Mouse (Mus musculus): Measurements from ENCODE around the gene Elane. TPM values are rescaled to one million over a fixed set of nuclear protein-coding genes. Genes with fewer than 3 reads are reported as not detected.
"Not testable (repeated sequence)": the region's sequence is repeated elsewhere in the genome, so short reads cannot be mapped to it uniquely, and the experiment has no call there.

Elane gene
- polyA plus RNA-seq, 1 experiment: 33.0 TPM

- DNase-seq (ENCODE audit: low read depth in 1 of 2, low spot score in 2 of 2): no peak
- H3K27ac ChIP-seq (ENCODE audit: insufficient read depth, low read length): no peak overlapping the region
- H3K4me3 ChIP-seq (ENCODE audit: extremely low read depth, insufficient read depth, insufficient read length): 0 out of 2 replicates have a peak overlapping the region, but pooled peaks have one; percentile 4
- H3K4me1 ChIP-seq (ENCODE audit: control insufficient read depth, insufficient read depth, insufficient read length): peaks cover 19% of the 10 kb centered on the region
- TF ChIP-seq POLR2A (IDR thresholded peaks at IDR 0.05; ENCODE audit: low read depth, low read length): no peak
- no peak for TF ChIP-seq CTCF (IDR thresholded peaks at IDR 0.05; ENCODE audit: extremely low read depth, insufficient read depth, insufficient read length, insufficient replicate concordance)
- WGBS: 6% methylated on average over 22 of the region's 22 CpGs
- 0 out of 2 replicates have a peak, but pooled peaks cover 2% of the 10 kb centered on the region for H3K27me3 ChIP-seq (ENCODE audit: control insufficient read depth, insufficient read depth, low read length)
- no peaks in the 10 kb centered on the region for H3K36me3 ChIP-seq (ENCODE audit: control insufficient read depth, insufficient read depth, low read length)
Measured at GRCm38 (mm10) chr10:79881981-79882380, 4.1 kb upstream of the Elane start.

GRCm38 (mm10) chr10:79883297-79884084 is 2.6 kb upstream of the Elane start:
- TF ChIP-seq POLR2A (IDR thresholded peaks at IDR 0.05; ENCODE audit: low read depth, low read length): no peak
- peak; percentile 80; the same call in 1 of the 2 replicates for TF ChIP-seq CTCF (IDR thresholded peaks at IDR 0.05; ENCODE audit: extremely low read depth, insufficient read depth, insufficient read length, insufficient replicate concordance)
- Histone ChIP-seq H3K27me3 (ENCODE audit: control insufficient read depth, insufficient read depth, low read length) (0 out of 2 replicates have a peak, but pooled peaks cover 2% of the 10 kb centered on the region), H3K4me3 (ENCODE audit: extremely low read depth, insufficient read depth, insufficient read length) (no peak overlapping the region), H3K4me1 (ENCODE audit: control insufficient read depth, insufficient read depth, insufficient read length) (peaks cover 10% of the 10 kb centered on the region), H3K27ac (ENCODE audit: insufficient read depth, low read length) (no peak overlapping the region), H3K36me3 (ENCODE audit: control insufficient read depth, insufficient read depth, low read length) (no peaks in the 10 kb centered on the region)
- WGBS: 24% methylated on average over 22 of the region's 22 CpGs
- DNase-seq (ENCODE audit: low read depth in 1 of 2, low spot score in 2 of 2): peak; percentile 49 to 69

GRCm38 (mm10) chr10:79884446-79884845 is 1.6 kb upstream of the Elane start:
- Histone ChIP-seq H3K4me1 (ENCODE audit: control insufficient read depth, insufficient read depth, insufficient read length) (peaks cover 10% of the 10 kb centered on the region), H3K36me3 (ENCODE audit: control insufficient read depth, insufficient read depth, low read length) (no peaks in the 10 kb centered on the region), H3K27ac (ENCODE audit: insufficient read depth, low read length) (no peak overlapping the region), H3K4me3 (ENCODE audit: extremely low read depth, insufficient read depth, insufficient read length) (no peak overlapping the region), H3K27me3 (ENCODE audit: control insufficient read depth, insufficient read depth, low read length) (0 out of 2 replicates have a peak, but pooled peaks cover 2% of the 10 kb centered on the region)
- no peak for DNase-seq (ENCODE audit: low read depth in 1 of 2, low spot score in 2 of 2)
- WGBS: 18% methylated on average over 4 of the region's 4 CpGs
- TF ChIP-seq CTCF (IDR thresholded peaks at IDR 0.05; ENCODE audit: extremely low read depth, insufficient read depth, insufficient read length, insufficient replicate concordance): no peak

DNA sequence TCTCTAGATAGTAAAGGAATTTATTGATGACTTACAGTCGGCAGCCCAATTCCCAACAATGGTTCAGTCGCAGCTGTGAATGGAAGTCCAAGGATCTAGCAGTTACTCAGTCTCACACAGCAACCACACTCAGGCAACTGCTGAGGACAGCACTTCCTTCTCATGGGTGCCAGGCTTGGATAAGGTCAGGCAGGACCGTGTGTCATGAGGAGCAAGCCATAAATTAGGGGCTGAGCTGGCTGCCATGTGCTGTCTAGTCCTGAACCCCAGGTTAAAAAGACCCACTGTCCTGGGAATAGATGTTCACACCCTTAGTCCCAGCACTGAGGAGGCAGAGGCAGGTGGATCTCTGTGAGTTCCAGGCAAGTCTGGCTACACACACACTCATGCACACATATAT is 1.1 kb upstream of the Elane start:
- H3K4me3 ChIP-seq (ENCODE audit: extremely low read depth, insufficient read depth, insufficient read length); H3K27ac ChIP-seq (ENCODE audit: insufficient read depth, low read length); DNase-seq (ENCODE audit: low read depth in 1 of 2, low spot score in 2 of 2); H3K27me3 ChIP-seq (ENCODE audit: control insufficient read depth, insufficient read depth, low read length); H3K36me3 ChIP-seq (ENCODE audit: control insufficient read depth, insufficient read depth, low read length): not testable (repeated sequence)
- WGBS: 38% methylated on average over 3 of the region's 3 CpGs
- peaks cover 10% of the 10 kb centered on the region for H3K4me1 ChIP-seq (ENCODE audit: control insufficient read depth, insufficient read depth, insufficient read length)

GRCm38 (mm10) chr10:79886611-79887010 is 564 bp downstream of the Elane start:
- DNase-seq (ENCODE audit: low read depth in 1 of 2, low spot score in 2 of 2): no peak
- Histone ChIP-seq H3K27ac (ENCODE audit: insufficient read depth, low read length) (no peak overlapping the region), H3K4me3 (ENCODE audit: extremely low read depth, insufficient read depth, insufficient read length) (no peak overlapping the region), H3K27me3 (ENCODE audit: control insufficient read depth, insufficient read depth, low read length) (0 out of 2 replicates have a peak, but pooled peaks cover 2% of the 10 kb centered on the region), H3K36me3 (ENCODE audit: control insufficient read depth, insufficient read depth, low read length) (no peaks in the 10 kb centered on the region), H3K4me1 (ENCODE audit: control insufficient read depth, insufficient read depth, insufficient read length) (peaks cover 5% of the 10 kb centered on the region)
- TF ChIP-seq CTCF (IDR thresholded peaks at IDR 0.05; ENCODE audit: extremely low read depth, insufficient read depth, insufficient read length, insufficient replicate concordance) (no peak), POLR2A (IDR thresholded peaks at IDR 0.05; ENCODE audit: low read depth, low read length) (no peak)
- 92% methylated on average over 8 of the region's 8 CpGs for WGBS

DNA sequence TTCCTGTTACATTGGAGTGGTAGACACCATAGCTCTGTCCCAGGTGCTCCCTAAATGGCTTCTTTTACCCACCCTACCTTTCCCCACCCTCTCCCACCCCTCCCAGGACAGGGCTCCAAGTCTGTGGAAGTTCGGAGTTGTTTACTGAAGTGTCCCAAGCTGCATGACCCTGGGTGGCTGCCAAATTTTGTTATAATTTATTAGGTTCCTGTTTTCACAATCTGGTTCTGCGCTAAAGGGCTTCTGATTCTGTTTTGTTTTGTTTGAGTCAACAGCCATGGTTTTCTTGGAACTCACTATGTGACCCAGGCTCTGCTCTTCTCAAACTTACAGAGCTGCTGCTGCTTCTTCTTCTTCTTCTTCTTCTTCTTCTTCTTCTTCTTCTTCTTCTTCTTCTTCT is 3.3 kb downstream of the Elane start:
- TF ChIP-seq CTCF (IDR thresholded peaks at IDR 0.05; ENCODE audit: extremely low read depth, insufficient read depth, insufficient read length, insufficient replicate concordance): no peak
- TF ChIP-seq POLR2A (IDR thresholded peaks at IDR 0.05; ENCODE audit: low read depth, low read length): no peak
- WGBS: 17% methylated on average over 2 of the region's 2 CpGs
- H3K4me3 ChIP-seq (ENCODE audit: extremely low read depth, insufficient read depth, insufficient read length): no peak overlapping the region
- DNase-seq (ENCODE audit: low read depth in 1 of 2, low spot score in 2 of 2): no peak
- H3K27me3 ChIP-seq (ENCODE audit: control insufficient read depth, insufficient read depth, low read length): no peaks in the 10 kb centered on the region
- no peak overlapping the region for H3K27ac ChIP-seq (ENCODE audit: insufficient read depth, low read length)
- no peaks in the 10 kb centered on the region for H3K36me3 ChIP-seq (ENCODE audit: control insufficient read depth, insufficient read depth, low read length)
- no peaks in the 10 kb centered on the region for H3K4me1 ChIP-seq (ENCODE audit: control insufficient read depth, insufficient read depth, insufficient read length)

GRCm38 (mm10) chr10:79890670-79891069 is 4.6 kb downstream of the Elane start, which contains the start of gene Cfd:
TSS of gene Cfd (plus strand) at chr10:79890853.
- Histone ChIP-seq H3K27ac (ENCODE audit: insufficient read depth, low read length) (no peak within 1 kb of the TSS; the same call in 1 of the 2 replicates), H3K4me3 (ENCODE audit: extremely low read depth, insufficient read depth, insufficient read length) (no peak within 1 kb of the TSS), H3K4me1 (ENCODE audit: control insufficient read depth, insufficient read depth, insufficient read length) (no peaks in the 10 kb centered on the region), H3K27me3 (ENCODE audit: control insufficient read depth, insufficient read depth, low read length) (no peaks in the 10 kb centered on the region), H3K36me3 (ENCODE audit: control insufficient read depth, insufficient read depth, low read length) (peaks cover 3% of the 10 kb centered on the region; the same call in 1 of the 2 replicates)
- TF ChIP-seq POLR2A (IDR thresholded peaks at IDR 0.05; ENCODE audit: low read depth, low read length) (no peak), CTCF (IDR thresholded peaks at IDR 0.05; ENCODE audit: extremely low read depth, insufficient read depth, insufficient read length, insufficient replicate concordance) (no peak)
- 75% methylated on average over 5 of the region's 5 CpGs for WGBS
- DNase-seq (ENCODE audit: low read depth in 1 of 2, low spot score in 2 of 2): no peak
